Mouse (Mus musculus) gastrocnemius, postnatal 14 days (tissue): ENCODE data around the gene Thsd4. TPM values are rescaled to one million over a fixed set of nuclear protein-coding genes. Genes with fewer than 3 reads are reported as not detected.
A peak's percentile ranks its signal among the peaks of the same experiment; 100 is the strongest.

Experiments
- DNase-seq: peaks from one replicate; pipeline ENCODE4 v3.0.0; 2021; ENCODE audit warnings: mixed read lengths
- intact Hi-C: fragments of 180-260 bp; cut with DNase I; formaldehyde crosslinking; loops from one replicate; pipeline ENCODE4 v1.15.1; 2025; ENCODE audit warnings: low total_unique reads
- total RNA-seq, 2 experiments: library from RNA; stranded (reverse); gene quantifications; 2 replicates each; pipeline ENCODE4 v1.2.3; 2021

Gene Thsd4
- total RNA-seq, 2 experiments from 2014 or later = 2.4 to 3.7 TPM

DNA sequence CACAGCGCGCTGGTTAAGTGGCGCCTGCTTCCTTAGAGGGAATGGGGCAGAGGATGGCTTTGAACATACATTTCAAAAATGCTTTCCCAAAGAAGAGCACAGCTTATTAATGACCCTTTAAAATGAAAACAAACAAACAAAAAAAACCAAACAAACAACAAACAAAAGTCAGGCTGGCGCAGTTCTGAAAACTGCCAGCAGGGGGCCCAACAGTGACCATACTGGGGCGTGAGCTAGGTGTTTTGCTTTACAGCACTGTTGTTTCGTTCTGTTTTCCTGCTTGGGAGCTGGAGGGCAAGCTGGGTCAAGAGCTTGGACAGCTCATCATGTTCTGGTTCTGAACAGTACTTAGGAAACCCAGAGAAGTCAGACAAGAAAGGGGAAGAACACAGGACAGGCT, 278.3 kb downstream of the Thsd4 start:
- no peak for DNase-seq
- intact Hi-C loops = loop anchor here (5.0 to 10.0 kb wide), 3 partner anchors 359 to 501 kb away; no protein-coding TSS in a partner anchor

GRCm38 (mm10) chr9:60237667-60238066, 284.2 kb downstream of the Thsd4 start:
- DNase-seq = peak; percentile 38
- intact Hi-C loops = loop anchor here (10.0 kb wide), 1 partner anchor 273 kb away; the partner anchor contains the start of gene Nr2e3

GRCm38 (mm10) chr9:60236155-60236554, 285.7 kb downstream of the Thsd4 start:
- no peak for DNase-seq
- intact Hi-C loops = loop anchor here (10.0 kb wide), 1 partner anchor 271 kb away; the partner anchor contains the start of gene Nr2e3

DNA sequence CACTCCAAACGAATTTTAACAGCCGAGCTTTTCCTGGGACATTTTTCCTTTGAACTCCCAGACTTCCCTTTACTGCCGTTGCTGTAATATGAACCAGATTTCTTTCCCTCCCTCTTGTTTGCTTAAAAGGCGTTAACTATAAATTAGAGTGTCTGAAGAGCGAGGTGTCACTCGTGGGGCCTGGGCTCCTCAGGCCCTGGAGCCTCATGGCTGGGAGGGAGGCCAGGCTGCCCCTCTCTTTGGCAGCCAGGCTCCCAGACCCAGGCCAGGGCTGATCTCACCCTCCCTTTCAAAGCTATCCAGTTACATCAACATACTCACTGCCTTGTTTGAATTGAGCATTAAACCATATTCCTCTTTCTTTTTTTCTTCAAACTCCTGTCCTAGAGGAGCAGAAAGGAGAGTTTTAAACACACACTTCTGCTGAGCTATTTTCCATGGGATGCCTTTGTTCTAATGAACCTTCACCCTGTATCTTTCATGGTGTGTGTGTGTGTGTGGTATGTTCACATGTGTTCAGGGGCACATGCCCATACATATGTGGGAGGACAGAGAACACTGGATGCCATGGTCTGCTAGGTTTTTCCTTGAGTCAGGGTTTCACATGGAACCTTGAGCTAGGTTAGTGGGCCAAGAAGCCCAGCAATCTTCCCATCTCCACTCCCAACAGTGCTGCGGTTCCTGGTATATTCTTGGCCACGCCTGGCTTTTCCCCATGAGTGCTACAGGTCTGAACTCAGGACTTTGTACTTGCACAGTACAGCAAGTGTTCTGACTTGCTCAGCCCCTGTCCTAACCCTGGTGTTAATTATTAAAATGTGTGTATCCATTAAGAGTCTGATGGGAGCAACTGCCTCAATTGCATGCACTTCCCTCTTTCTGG, 287.4 kb downstream of the Thsd4 start:
- intact Hi-C loops = loop anchor here (10.0 kb wide), 1 partner anchor 270 kb away; the partner anchor contains the start of gene Nr2e3
- peak; percentile 50 for DNase-seq

DNA sequence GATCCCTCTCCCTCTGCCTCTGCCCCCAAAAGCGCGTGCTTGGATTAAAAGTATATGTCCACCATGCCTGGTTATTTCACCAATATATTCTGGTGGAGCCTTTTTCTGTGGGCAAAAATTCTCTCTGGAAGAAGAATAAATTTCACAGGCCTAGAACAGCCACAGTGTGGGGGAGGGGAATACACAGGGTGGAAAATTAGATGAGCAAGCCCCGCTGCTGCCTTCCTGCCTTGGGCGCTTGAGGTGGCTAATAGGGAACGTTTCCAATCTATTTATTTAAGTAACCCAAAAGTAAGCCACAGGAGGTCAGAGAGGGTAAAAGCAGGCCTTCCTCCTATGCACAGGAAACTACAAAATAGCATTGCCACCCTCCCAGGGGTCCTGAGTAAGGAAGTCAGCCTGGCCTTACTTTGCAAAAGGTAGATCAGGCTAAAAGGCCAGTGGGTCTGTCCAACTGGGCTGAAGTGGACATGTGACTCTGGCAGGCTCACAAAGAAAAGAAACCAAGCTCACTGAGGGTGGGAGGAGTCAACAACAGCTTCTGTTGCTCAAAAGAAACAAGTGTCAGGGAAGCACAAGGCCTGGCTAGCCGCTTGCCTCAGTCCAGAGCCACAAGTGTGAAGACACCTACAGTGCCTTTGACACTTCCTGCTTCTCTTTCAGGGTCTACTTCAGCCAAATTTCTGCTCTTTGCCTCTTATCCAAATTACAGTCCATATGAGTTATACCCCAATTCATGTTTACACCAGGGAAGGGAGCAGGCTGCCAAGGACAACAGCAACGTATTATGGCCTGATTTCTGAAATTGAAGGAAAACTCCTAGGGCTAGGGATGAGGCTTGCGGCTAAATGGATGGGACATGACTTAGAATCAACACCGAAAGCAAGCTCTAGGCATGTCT, 289.6 kb downstream of the Thsd4 start:
- intact Hi-C loops = loop anchor here (10.0 kb wide), 1 partner anchor 267 kb away; the partner anchor contains the start of gene Nr2e3

DNA sequence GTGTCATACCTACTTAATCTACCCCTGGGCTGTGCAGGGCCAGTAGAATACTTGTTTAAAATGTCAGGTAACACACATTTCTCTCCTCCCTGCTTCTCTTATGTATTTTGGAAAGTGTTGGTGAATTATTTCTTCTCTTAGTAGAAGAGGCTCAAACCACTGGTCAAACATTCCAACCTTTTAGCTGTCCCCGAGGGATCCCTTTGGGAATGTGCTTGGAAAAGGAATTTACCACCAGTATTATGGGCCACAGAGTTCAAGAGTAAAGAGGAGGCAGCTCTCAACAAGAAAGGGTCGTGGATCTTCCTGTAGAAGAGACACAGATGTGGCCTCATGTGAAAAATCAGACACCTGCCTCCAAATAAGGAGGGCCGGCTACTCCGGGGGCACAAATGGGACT, 292.4 kb downstream of the Thsd4 start:
- DNase-seq = no peak
- intact Hi-C loops = no loop called here

More for the DNA sequence above, 289.6 kb downstream of the Thsd4 start:
- no peak for DNase-seq

GRCm38 (mm10) chr9:60227727-60228126, 294.1 kb downstream of the Thsd4 start:
- intact Hi-C loops = no loop called here
- DNase-seq = no peak

DNA sequence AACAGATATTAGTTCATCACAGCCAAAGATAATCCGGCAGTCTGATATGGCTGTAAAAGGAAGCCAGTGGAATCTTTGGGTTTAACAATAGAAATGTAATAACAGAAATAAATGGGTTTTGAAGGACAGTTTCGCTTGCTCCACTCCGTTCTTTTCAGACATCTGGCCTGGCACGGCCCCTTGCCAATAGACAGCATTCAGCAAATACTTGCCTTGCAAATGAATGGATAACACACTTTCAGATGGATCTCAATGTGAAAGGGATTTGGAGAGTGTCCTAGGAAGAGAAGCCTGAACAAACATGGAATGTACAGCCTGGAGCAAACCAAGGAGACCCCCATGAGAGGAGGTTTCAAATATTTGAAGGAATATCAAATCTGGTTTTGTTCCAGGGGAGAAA, 295.2 kb downstream of the Thsd4 start:
- DNase-seq = peak; percentile 53
- intact Hi-C loops = no loop called here

DNA sequence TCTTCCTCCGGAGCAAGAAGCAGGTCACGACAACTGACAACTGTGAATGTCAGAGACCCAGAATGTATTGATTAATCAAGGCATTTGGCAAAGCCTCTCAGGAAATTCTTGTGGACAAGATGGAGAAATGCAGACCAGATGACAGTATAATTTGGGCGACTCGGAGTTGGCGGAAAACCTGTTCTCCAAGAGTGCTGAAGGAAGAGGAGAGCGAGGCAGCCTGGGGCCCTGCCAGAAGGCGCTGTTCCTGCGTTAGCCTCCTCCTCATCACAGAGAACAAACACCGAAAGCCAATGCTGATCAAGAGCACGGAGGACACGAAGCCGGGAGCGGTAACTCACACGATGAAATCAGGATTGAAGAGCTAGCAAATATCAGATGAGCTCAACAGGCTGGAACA, 295.7 kb downstream of the Thsd4 start:
- no peak for DNase-seq
- intact Hi-C loops = no loop called here

DNA sequence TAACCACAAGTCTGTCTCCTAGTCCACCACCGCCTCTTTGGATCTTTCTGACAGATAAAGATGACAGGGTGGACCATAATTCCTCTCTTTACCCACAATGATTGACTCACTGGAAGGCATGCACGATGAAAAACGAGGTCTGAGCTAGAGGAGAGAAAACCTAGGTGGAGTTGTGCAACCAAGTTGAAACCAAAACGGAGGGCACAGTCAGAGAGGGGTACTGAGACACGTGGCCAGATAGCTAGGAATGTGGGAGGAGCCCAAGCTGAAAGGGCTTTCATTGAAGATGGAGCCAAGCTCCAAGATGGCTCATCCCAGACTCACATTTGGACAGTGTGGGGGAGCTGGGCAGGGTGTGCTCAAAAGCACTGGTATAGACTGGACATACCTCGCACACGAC, 296.4 kb downstream of the Thsd4 start:
- intact Hi-C loops = no loop called here
- no peak for DNase-seq

DNA sequence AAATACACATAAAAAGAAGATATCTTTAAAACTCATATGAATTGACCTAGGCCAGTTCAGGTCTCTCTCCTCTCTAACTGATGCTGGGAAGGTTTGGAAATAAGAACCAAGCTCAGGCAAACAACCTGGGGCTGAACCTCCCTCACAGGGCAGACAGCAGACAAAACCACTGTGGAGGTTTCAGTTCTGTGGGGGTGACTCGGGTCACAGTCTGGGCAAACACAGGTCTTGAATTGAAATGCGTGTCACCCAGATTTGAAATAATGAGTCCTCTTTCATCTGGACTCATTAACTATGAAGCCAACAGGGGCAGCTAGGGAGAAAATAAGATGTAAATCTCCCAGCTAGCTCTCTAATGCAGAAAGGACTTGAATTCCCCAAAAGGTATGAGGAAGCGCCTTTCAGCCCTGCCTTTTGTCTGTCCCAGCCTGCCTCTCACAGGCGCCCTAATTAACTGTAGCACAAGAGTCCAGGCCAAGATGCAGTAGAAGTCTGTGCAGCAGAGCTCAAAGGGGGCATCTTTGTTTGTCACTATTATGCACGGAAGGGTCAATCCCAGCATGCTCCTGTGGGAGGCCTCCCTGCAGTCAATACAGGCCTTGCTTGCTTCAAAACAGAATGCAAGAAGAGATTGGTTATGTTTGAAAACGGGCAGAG, 297.7 kb downstream of the Thsd4 start:
- no peak for DNase-seq
- intact Hi-C loops = no loop called here

DNA sequence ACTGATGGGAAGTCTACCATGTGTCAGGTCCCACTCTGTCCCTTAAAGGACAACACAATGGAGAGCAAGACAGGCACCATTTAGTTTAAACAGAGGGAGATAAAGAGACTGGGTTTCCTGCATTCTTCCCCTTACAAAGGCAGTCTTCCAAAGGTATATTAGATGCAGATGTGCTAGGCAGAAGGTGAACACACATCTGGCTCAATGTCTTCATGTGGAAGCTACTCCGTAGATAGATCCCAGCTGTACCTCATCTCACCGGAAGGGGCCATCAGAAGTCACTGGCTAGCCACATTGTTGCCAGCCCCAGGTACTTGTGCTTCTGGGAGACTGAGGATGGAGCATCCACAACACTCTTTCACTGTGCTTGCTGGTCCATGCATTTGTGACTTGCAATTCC, 301.4 kb downstream of the Thsd4 start:
- intact Hi-C loops = no loop called here

DNA sequence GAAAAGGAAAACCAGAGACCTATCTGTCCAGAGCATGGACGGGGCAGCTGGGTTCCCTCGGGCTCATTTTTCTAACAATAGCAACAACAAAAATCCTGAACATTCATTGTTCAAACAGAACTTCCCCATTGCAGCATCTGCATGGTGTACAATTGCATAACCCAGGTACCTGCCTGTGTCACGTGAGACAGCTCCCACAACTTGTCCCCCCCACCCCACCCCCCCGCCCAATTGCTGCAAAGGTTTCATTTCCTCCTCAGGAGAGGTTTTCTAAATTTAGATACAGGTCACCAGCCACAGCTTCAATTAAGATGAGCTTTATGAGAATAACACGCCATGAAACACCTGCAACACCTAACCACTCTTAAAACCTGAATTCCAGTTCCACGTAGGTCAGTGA, 303.4 kb downstream of the Thsd4 start:
- intact Hi-C loops = no loop called here
- no peak for DNase-seq

More for the DNA sequence above, 301.4 kb downstream of the Thsd4 start:
- no peak for DNase-seq

- no peak for DNase-seq
- intact Hi-C loops = no loop called here
These were observed 305.8 kb downstream of the Thsd4 start for GRCm38 (mm10) chr9:60216029-60216428.

DNA sequence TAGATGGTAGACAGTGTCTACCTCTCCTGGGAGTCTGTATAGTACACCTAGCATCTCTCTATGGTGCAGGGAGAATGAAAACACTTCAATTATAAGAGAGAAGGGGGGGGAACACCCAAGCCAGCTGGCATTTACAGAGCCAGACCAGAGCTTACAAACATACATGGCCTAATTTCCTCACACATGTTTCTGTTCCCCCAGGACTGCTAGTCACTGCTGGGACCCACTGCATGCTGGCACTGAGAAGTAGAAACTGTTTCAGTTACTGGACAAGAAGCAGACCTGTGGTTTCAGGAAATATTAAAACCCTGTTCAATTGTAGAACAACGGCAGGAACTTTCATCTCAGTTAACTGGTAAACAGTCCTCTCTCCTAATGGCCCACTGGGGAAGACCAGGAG, 308.7 kb downstream of the Thsd4 start:
- no peak for DNase-seq
- intact Hi-C loops = no loop called here

DNA sequence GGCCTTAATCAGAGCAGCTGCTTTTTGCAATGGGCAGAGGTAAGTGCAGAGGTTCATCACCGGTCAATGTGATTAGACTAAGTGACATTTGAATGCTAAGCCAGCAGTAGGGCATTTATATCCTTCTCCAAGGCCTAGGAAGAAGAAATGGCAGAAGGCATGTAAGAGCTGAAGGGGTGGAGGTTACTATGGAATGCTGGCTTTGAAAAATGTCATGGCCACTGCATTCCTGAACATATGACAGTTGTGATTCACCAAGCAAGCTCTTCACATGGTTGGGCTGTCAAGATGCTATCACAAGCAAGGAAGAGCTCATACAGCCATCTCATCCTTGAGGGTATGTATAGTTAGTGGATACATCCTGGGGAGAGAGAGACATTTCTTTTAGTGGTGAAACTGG, 313.0 kb downstream of the Thsd4 start:
- intact Hi-C loops = no loop called here
- DNase-seq = no peak

- DNase-seq = no peak
- intact Hi-C loops = no loop called here
These were observed 318.7 kb downstream of the Thsd4 start for GRCm38 (mm10) chr9:60203141-60203540.

DNA sequence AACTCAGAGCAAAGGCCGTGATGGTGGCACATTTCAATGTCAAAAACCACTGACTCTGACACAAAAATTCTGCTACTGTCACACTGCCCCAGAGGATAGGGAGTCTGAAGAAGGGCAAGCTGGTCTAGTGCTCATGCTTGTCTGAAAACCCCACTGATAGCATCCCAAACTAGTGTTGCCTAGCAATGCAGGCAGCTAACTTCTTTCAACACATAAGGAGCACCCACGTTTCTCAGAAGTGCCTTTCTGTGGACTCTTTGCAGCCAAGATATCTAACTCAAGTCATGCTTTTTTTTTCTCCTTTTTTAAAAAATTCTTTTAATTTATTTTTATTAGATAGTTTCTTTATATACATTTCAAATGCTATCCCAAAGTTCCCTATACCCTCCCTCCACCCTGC, 321.4 kb downstream of the Thsd4 start:
- no peak for DNase-seq
- intact Hi-C loops = no loop called here

DNA sequence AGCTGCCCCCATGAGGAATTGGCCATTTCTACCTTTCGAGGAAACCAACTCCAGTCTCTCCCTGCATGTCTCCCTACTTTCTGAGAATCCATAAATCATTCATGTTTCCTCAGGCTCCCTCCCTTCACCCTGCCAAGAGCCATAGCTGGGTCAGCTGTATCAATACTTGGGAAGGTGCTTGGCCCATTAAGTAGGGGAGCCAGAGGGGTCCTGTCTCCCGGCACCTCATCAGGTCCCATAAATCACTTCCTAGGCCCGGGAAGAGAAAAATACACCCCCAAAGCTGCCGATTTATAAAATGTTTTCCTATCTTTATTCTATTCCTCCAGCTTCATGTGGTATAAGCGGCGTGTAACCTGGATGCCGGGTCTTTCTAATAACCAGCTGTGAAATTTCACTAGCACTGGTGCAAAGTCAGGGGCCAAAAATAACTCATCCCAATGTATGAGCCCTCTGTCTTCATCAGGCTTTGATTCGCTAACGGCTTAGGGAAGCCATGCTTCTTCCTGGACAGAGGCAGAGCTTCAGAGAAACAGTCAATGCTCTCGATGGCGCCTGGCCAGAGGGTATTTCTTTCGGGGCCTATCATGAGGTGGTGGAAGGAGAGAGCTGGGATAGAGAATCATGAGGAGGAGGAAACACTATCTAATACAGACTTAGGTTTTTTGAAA, 323.2 kb downstream of the Thsd4 start:
- intact Hi-C loops = no loop called here
- no peak for DNase-seq
